Mouse (Mus musculus) hematopoietic stem cell, adult 5-6 weeks (primary cell): ENCODE data around the gene Pde6d. TPM values are rescaled to one million over a fixed set of nuclear protein-coding genes. Genes with fewer than 3 reads are reported as not detected.

ENCODE experiments used
- ATAC-seq, 2 experiments: fragments of 125-278 bp in 1 of 2; replicated peaks in 1 of 2; 2 replicates each; pipeline ENCODE4 v1.8.0; 2016 to 2017; ENCODE audit warnings: inconsistent platforms in 2 of 2, mild to moderate bottlenecking in 2 of 2, moderate number of reproducible peaks in 2 of 2, low read depth in 1 of 2, moderate TSS enrichment in 1 of 2; ENCODE audit not compliant: low FRiP score in 2 of 2, poor library complexity in 2 of 2, severe bottlenecking in 2 of 2, insufficient read depth in 1 of 2, low TSS enrichment in 1 of 2
- total RNA-seq: library from RNA; stranded (forward); fragments of 172-1452, 232-1000 nt; gene quantifications from 2 replicates; pipeline ENCODE4 v1.2.3, GENCODE M21; 2017

Pde6d gene
- total RNA-seq, 1 experiment from 2014 or later = 11.5 TPM

GRCm38 (mm10) chr1:86499903-86500302 is 82.5 kb downstream of the Pde6d start:
- ATAC-seq = peak; percentile 15 to 18; a peak in 2 of 4 replicates

DNA sequence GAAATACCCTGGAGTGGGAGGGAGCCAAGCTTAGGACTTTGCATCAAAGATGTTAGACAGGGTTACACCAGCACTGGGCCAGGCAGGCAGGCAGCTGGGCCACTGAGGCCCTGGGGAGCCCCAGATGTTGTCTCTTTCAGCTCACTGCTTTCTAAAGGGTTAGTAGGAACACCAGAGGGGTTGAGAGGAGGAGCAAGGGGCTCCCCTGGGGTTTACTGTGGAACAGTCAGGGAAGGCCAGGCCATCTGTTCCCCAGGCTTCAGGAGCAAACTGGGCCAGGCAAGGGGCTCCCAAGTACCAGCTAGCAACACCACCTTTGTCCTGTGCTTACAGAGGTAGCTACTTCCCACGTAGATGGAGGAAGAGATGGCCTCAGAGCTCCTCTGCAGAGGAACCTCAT is 83.8 kb downstream of the Pde6d start:
- no peak for ATAC-seq

DNA sequence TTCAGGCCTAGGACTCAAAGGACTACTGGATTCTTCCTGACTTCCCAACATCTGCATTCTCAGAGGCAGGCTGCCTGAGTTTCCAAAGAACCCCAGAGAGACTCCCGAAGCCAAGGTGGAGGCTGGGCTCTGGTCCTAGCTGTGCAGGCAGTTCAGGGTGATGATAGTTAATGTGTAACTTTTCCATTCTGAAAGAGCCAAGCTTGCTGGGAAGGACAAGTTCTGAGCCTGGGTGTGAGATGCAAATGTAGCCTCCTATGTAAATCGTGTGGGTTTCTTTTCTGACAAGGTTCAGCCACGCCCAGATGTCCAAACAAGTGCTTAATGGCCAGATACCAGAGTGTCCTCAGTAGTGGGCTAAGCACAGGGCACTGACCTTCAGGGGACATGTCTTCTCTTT is 84.4 kb downstream of the Pde6d start:
- no peak for ATAC-seq

- no peak for ATAC-seq
These were observed 85.1 kb downstream of the Pde6d start for GRCm38 (mm10) chr1:86497361-86497760.

- no peak for ATAC-seq
These were observed 86.1 kb downstream of the Pde6d start for GRCm38 (mm10) chr1:86496340-86496739.

DNA sequence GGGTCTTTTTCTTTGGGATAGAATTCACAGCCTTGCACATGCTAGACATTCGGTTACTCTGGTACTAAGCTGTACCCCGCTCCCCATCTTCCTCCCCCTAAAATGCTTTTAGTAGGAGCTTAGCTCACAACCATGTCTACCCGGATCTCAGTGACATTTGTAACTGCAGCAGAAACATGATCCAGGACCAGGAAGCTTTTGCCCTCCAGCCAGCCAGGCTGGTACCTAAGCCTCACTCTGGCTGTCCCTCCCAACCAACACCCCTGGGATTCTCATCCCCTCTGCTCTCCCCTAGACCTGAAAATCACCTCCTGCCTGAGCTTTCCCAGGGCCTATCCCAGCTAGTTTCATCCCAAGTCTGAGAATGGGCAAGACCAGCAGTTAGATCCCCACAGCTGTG is 88.6 kb downstream of the Pde6d start:
- no peak for ATAC-seq

Other genes starting within 250 kb of the Pde6d start
- gene Ncl, start 223.2 kb downstream of the Pde6d start, total RNA-seq = 725 and 1,004 TPM in 2 replicates
- gene Nmur1, start 156.4 kb downstream of the Pde6d start, total RNA-seq = not detected in 2 replicates
- gene Tex44, start 156.3 kb downstream of the Pde6d start, total RNA-seq = not detected in 2 replicates
- gene Ptma, start 55.9 kb downstream of the Pde6d start, total RNA-seq = 5,153 and 6,011 TPM in 2 replicates
- 10.0 and 15.0 TPM in 2 replicates for gene Cops7b, start 275 bp upstream of the Pde6d start, total RNA-seq
- gene Nppc, start 87.9 kb upstream of the Pde6d start, total RNA-seq = not detected in 2 replicates
- gene Dis3l2, start 121.2 kb upstream of the Pde6d start, total RNA-seq = 34.6 and 42.1 TPM in 2 replicates